Mouse (Mus musculus): ENCODE data around the gene Otp. TPM values are rescaled to one million over a fixed set of nuclear protein-coding genes. Genes with fewer than 3 reads are reported as not detected.

Gene Otp
- polyA plus RNA-seq, 1 experiment from 2014 or later, result 7.0 TPM

DNA sequence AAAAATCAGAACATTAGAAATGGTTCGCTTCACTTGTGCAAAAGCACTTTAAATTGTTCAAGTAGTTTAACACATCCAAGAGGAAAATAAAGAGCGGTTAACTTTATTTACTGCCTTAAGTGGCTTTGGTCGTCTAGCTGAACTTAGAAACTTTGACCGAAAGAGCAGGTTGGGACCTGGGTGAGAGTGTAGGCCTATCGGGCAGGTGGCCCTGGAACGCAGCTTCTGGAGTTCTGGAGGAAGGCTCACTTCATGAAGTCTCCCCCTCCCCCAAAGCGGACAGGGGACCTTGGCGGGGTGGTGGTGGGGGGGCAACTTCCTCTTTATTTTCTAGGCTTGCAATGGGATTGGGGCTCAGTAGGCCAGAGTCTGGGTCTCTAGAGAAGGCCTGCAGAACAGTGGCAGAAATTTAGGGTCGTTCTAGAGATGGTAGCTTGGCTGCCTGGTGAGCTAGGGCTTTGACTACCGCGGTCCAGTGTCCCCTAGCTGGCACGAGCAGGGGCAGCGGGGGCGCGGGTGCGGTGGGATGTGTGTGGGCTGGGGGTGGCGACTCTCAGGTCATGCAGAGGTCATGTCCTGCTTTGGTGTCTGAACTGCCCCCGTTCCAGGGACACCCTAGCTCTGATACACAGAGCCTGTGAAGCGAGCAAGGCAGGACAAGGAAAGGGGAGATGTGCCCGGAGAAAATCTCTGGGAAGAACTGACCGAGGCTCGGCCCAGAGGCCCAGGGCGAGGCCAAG, 576 bp upstream of the Otp start:
- no peaks in the 10 kb centered on the region for H3K9me3 ChIP-seq (replicated peaks)
- H3K9ac ChIP-seq (replicated peaks), result no peak overlapping the region
- 0 out of 2 replicates have a peak, but pooled peaks cover 7% of the 10 kb centered on the region for H3K4me1 ChIP-seq
- peak overlapping the region; percentile 2 for H3K4me2 ChIP-seq
- peak overlapping the region; percentile 9; the same call in 1 of the 2 replicates for H3K4me3 ChIP-seq (replicated peaks)
- no peak for ATAC-seq (ENCODE audit: low FRiP score)
- peaks cover 78% of the 10 kb centered on the region for H3K27me3 ChIP-seq (replicated peaks)
- H3K36me3 ChIP-seq, result no peaks in the 10 kb centered on the region
- 0 out of 2 replicates have a peak overlapping the region, but pooled peaks have one; percentile 10 for H3K27ac ChIP-seq (replicated peaks)
- WGBS, result 2% methylated on average over 23 of the region's 23 CpGs

DNA sequence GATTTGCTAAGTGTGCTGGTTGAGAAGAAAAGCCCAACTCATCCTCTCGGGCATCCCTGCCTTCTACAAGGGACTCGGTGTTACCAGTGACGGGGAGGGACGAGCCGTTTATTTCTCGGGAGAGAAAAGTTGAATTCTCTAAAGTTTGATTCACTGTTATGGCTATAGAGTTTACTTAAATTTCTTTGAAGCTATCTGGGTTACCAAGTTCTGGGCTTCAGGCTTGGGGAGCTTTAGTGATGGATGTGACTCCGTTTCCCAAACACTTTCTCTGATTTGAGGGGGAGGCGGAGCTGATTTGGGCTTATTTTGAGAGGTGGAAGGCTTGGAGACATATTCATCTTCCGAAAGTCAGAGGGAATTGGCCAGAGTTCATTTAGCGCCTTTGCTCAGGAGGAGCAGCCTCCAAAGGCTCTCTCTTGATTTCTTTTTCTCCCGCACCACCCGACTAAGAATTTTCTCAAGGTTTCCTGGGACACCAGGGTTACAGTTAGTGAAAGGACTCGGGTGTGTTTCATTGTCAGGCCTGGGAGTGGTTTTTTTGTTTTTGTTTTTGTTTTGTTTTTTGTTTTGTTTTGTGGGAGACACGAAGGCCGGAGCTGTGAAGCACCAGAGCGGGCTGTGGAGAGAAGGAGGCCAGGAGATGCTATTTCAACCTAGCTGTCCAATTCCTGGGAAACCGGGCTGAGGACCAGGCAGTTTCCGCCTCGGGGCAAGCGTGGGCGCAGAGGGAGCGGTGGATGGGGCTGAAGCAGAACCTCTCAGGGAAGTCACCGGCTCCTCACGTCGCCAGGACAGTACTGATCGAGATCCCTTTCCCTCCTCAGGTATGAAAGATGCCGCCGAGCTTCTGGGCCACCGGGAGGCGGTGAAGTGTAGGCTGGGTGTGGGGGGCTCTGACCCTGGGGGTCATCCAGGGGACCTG, 1.1 kb downstream of the Otp start:
- 0 out of 2 replicates have a peak overlapping the region, but pooled peaks have one; percentile 45 for H3K27ac ChIP-seq (replicated peaks)
- H3K9ac ChIP-seq (replicated peaks), result no peak overlapping the region
- 2% methylated on average over 30 of the region's 30 CpGs for WGBS
- H3K4me2 ChIP-seq, result no peak overlapping the region
- H3K27me3 ChIP-seq (replicated peaks), result peaks cover 81% of the 10 kb centered on the region
- H3K4me3 ChIP-seq (replicated peaks), result peak overlapping the region; percentile 23
- H3K9me3 ChIP-seq (replicated peaks), result no peaks in the 10 kb centered on the region
- H3K4me1 ChIP-seq, result 0 out of 2 replicates have a peak, but pooled peaks cover 7% of the 10 kb centered on the region
- ATAC-seq (ENCODE audit: low FRiP score), result no peak
- no peaks in the 10 kb centered on the region for H3K36me3 ChIP-seq

DNA sequence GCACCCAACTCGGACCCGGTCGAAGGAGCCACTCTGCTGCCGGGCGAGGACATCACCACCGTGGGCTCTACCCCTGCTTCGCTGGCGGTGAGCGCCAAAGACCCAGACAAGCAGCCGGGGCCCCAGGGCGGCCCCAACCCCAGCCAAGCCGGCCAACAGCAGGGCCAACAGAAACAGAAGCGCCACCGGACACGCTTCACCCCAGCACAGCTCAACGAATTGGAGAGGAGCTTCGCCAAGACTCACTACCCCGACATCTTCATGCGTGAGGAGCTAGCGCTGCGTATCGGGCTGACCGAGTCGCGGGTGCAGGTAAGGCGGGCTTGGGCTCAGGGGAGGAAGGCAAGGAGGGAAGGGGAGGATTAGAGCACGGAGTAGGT, 1.8 kb downstream of the Otp start:
- Histone ChIP-seq H3K4me2 (no peak overlapping the region), H3K9me3 (replicated peaks) (no peaks in the 10 kb centered on the region), H3K9ac (replicated peaks) (no peak overlapping the region), H3K4me3 (replicated peaks) (peak overlapping the region; percentile 23), H3K36me3 (no peaks in the 10 kb centered on the region), H3K4me1 (0 out of 2 replicates have a peak, but pooled peaks cover 7% of the 10 kb centered on the region), H3K27ac (replicated peaks) (0 out of 2 replicates have a peak overlapping the region, but pooled peaks have one; percentile 45), H3K27me3 (replicated peaks) (peaks cover 81% of the 10 kb centered on the region)
- no peak for ATAC-seq (ENCODE audit: low FRiP score)
- WGBS, result 1% methylated on average over 27 of the region's 27 CpGs

DNA sequence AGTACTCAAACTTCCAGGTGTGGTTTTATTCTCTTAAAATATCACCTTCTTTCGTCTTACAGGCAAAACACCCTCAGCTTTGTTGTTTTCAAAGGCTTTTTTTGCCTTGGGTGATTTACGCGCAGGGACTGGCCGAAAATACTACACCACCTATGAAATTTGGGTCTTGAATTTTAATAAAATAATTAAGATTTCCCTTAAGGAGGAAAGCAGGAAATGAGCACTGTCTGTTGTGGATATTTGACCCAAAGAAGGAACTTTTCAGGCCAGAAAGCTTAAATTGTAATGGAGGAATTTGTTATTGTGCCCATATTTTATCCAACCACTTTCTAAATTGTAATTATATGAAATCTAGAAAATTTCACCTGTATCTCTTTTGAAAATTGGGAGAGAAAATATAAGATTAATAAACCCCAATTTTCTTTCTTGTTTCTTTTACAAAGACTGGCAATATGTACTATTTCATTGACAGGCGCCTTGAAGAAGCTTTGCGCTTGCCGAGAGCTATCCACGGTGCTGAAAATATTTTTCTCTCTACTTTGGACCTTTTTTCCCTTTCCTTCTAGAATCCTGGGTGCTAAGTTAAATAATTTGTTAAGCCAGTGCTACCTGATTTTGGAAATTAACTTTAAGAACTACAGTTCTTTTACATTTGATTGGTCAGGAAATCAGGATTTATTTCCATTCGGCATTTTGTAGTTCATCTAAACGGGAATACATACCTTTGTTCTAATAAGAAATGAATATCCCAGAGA, 2.8 kb downstream of the Otp start:
- ATAC-seq (ENCODE audit: low FRiP score), result no peak
- Histone ChIP-seq H3K27ac (replicated peaks) (no peak overlapping the region), H3K4me1 (peaks cover 14% of the 10 kb centered on the region), H3K4me2 (no peak overlapping the region), H3K27me3 (replicated peaks) (peaks cover 81% of the 10 kb centered on the region), H3K4me3 (replicated peaks) (peak overlapping the region; percentile 23), H3K9ac (replicated peaks) (no peak overlapping the region), H3K9me3 (replicated peaks) (no peaks in the 10 kb centered on the region), H3K36me3 (no peaks in the 10 kb centered on the region)
- 10% methylated on average over 10 of the region's 10 CpGs for WGBS

DNA sequence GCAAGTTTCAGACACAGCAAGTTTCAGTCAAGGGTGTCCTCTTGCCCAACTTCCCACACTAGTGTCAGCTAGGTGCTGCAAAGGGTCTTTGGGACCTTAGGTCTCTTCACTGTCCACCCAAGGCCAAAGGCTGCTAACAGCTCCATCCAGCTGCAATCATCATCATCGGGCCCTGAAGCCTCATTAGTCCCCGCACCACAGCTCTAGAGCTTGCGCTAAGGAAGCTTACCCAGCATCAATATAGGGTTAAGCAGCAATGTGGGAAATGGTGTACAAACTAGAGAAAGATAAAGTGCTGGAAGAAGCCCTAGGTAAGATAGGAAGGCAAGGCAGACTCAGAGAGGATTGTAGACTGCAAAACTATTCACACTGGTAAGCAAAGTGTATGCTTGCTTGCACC, 5.8 kb downstream of the Otp start:
- no peaks in the 10 kb centered on the region for H3K9me3 ChIP-seq (replicated peaks)
- H3K4me2 ChIP-seq, result peak overlapping the region; percentile 27; the same call in 1 of the 2 replicates
- H3K4me3 ChIP-seq (replicated peaks), result no peak overlapping the region
- WGBS, result under 1% methylated on average over 3 of the region's 3 CpGs
- peaks cover 21% of the 10 kb centered on the region for H3K4me1 ChIP-seq
- peaks cover 81% of the 10 kb centered on the region for H3K27me3 ChIP-seq (replicated peaks)
- no peak overlapping the region for H3K27ac ChIP-seq (replicated peaks)
- H3K36me3 ChIP-seq, result no peaks in the 10 kb centered on the region
- H3K9ac ChIP-seq (replicated peaks), result no peak overlapping the region; the same call in 1 of the 2 replicates
- ATAC-seq (ENCODE audit: low FRiP score), result no peak

DNA sequence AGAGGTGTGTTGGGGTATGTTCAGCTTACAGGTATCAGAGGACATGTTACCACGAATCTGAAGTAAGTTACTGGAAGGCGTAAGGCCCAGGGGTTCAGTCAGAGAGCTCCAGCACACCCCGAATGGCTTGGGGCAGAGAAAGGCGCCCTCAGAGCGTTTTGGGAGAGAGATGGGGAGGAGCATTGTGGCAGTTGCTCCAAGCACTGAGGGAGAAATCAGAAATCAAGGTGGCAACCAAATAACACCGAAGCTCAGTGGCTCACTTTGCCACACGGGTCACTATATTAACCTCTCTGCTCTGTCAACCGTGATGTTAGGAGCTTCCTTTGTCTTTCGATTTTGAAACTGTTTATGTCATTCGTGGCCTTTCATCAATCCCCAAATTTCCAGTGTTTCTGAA, 6.8 kb downstream of the Otp start:
- Histone ChIP-seq H3K9ac (replicated peaks) (no peak overlapping the region), H3K27me3 (replicated peaks) (peaks cover 80% of the 10 kb centered on the region), H3K4me2 (peak overlapping the region; percentile 59; the same call in 1 of the 2 replicates), H3K9me3 (replicated peaks) (no peaks in the 10 kb centered on the region), H3K4me1 (peaks cover 21% of the 10 kb centered on the region), H3K27ac (replicated peaks) (no peak overlapping the region), H3K4me3 (replicated peaks) (no peak overlapping the region; the same call in 1 of the 2 replicates), H3K36me3 (no peaks in the 10 kb centered on the region)
- WGBS, result under 1% methylated on average over 10 of the region's 10 CpGs
- ATAC-seq (ENCODE audit: low FRiP score), result no peak

DNA sequence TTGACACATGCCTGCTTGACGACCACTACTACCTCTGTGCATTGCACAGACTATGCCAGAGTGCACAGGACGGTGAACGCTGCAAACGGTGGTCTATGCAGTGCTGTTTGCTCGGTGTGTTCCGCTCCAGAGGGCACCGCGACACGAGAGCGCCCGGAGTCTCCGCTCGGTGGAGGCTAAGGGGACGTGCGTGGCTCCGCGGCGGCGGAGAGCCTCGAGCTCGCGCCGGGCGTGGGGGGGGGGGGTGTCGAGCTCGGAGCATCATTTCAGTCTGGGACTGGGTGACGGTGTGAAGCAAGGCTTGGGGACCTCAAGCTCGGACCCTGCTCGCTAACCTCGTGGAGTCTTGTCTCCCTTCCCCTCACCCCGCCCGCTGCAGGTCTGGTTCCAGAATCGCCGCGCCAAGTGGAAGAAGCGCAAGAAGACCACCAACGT, 7.3 kb downstream of the Otp start:
- Histone ChIP-seq H3K9me3 (replicated peaks) (no peaks in the 10 kb centered on the region), H3K9ac (replicated peaks) (no peak overlapping the region), H3K4me3 (replicated peaks) (peak overlapping the region; percentile 35), H3K27me3 (replicated peaks) (peaks cover 79% of the 10 kb centered on the region), H3K27ac (replicated peaks) (no peak overlapping the region), H3K4me1 (peaks cover 21% of the 10 kb centered on the region), H3K36me3 (no peaks in the 10 kb centered on the region), H3K4me2 (peak overlapping the region; percentile 59)
- peak; percentile 65 for ATAC-seq (ENCODE audit: low FRiP score)
- under 1% methylated on average over 33 of the region's 37 CpGs for WGBS

DNA sequence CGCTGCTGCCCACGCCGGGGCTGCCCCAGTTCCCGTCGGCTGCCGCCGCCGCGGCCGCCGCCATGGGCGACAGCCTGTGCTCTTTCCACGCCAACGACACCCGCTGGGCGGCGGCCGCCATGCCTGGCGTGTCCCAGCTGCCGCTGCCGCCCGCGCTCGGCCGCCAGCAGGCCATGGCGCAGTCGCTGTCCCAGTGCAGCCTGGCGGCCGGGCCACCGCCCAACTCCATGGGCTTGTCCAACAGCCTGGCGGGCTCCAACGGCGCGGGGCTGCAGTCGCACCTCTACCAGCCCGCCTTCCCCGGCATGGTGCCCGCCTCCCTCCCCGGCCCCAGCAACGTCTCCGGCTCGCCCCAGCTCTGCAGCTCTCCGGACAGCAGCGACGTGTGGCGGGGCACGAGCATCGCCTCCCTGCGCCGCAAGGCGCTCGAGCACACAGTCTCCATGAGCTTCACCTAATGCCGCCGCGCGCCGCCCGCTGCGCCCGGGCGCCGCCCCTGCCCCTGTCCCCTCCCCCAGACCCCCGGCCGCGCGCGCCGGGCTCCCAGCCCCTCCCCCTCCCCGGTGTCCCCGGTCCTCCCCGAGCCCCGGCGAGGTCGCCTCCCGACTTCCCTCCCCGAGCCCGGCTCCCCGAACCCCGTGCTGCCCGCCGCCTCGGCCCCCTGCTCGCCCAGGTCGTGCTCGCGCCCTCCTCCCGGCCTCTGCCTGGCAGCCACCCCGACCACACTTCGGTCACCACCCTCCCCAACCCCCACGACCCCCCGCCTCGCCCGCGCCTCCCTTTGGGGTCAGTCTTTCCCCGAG, 8.0 kb downstream of the Otp start:
- Histone ChIP-seq H3K4me2 (peak overlapping the region; percentile 59), H3K9ac (replicated peaks) (no peak overlapping the region), H3K4me3 (replicated peaks) (peak overlapping the region; percentile 35), H3K36me3 (no peaks in the 10 kb centered on the region), H3K27ac (replicated peaks) (no peak overlapping the region), H3K4me1 (peaks cover 21% of the 10 kb centered on the region), H3K9me3 (replicated peaks) (no peaks in the 10 kb centered on the region), H3K27me3 (replicated peaks) (peaks cover 79% of the 10 kb centered on the region)
- ATAC-seq (ENCODE audit: low FRiP score), result peak; percentile 30; the same call in 1 of the 2 replicates
- 1% methylated on average over 91 of the region's 95 CpGs for WGBS

DNA sequence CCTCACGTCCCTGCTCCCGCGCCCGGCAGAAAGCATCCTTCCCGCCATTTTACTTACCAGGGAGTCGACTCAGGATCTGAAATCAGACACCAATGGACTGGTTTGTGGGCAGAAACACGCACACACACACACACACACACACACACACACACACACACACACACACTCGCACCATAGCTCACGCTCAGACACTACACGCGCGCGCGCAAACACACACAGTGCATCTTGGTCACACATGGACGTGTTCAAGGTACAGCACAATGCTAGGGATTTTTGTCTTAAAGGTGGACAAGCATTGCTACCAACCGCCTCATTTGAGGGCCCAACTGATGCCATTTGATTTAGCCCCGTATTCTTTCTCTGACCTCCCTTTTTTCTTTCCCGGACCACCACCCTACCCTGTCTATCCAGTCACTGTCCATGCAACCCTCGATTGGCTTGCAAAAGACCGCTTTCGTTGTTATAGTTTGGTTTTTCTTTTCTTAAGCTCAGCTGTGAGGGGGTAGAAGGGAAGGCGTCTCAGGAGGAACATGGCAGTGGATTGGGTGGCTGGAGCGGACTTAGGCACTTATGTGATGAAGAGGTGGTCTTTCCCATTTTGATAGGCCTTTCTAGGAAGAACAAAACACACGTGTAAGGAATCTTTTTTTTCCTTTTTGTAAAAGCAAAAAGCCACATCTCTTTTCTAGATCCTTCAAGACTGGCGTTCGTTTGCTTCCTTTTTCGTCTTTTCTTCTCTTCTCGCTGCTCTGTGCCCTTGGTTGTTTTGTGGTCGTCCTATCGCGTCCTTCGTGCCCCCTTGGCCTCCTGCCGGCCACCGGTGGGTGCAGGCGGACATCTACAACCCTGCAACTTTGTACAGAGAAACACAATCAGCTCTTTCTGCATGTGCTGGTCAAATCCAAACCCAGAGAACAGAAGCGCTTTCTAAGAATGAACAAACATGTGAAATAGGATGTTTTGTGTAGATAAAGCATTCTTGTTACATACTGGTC, 8.9 kb downstream of the Otp start:
- ATAC-seq (ENCODE audit: low FRiP score), result no peak

More for the DNA sequence above, 8.9 kb downstream of the Otp start:
- Histone ChIP-seq H3K4me1 (peaks cover 21% of the 10 kb centered on the region), H3K4me3 (replicated peaks) (peak overlapping the region; percentile 35), H3K9me3 (replicated peaks) (no peaks in the 10 kb centered on the region), H3K4me2 (peak overlapping the region; percentile 59), H3K27ac (replicated peaks) (no peak overlapping the region), H3K27me3 (replicated peaks) (peaks cover 84% of the 10 kb centered on the region), H3K9ac (replicated peaks) (no peak overlapping the region), H3K36me3 (no peaks in the 10 kb centered on the region)
- 2% methylated on average over 36 of the region's 36 CpGs for WGBS

All from neural tube, embryonic 15.5 days (tissue).